Mouse (Mus musculus): Measurements from ENCODE around the gene Ube2cbp.

The Ube2cbp gene

GRCm38 (mm10) chr9:86315700-86316099, 149.1 kb downstream of the Ube2cbp start:
- no peak for DNase-seq

GRCm38 (mm10) chr9:86308616-86309015, 156.1 kb downstream of the Ube2cbp start:
- DNase-seq, result no peak

GRCm38 (mm10) chr9:86306556-86306955, 158.2 kb downstream of the Ube2cbp start:
- no peak for DNase-seq

GRCm38 (mm10) chr9:86301407-86301806, 163.3 kb downstream of the Ube2cbp start:
- no peak for DNase-seq

- no peak for DNase-seq
Measured at GRCm38 (mm10) chr9:86298596-86298995, 166.2 kb downstream of the Ube2cbp start.

GRCm38 (mm10) chr9:86298131-86298530, 166.6 kb downstream of the Ube2cbp start:
- no peak for DNase-seq

GRCm38 (mm10) chr9:86296683-86297638, 167.8 kb downstream of the Ube2cbp start:
- DNase-seq, result no peak

GRCm38 (mm10) chr9:86287570-86287954, 177.2 kb downstream of the Ube2cbp start:
- DNase-seq, result no peak

- no peak for DNase-seq
Measured at GRCm38 (mm10) chr9:86286830-86287569, 177.8 kb downstream of the Ube2cbp start.

- DNase-seq, result no peak
Measured at GRCm38 (mm10) chr9:86282555-86282954, 182.2 kb downstream of the Ube2cbp start.

GRCm38 (mm10) chr9:86281147-86281467, 183.6 kb downstream of the Ube2cbp start:
- no peak for DNase-seq

GRCm38 (mm10) chr9:86280461-86281146, 184.1 kb downstream of the Ube2cbp start:
- DNase-seq, result no peak

GRCm38 (mm10) chr9:86269541-86269940, 195.2 kb downstream of the Ube2cbp start:
- DNase-seq, result no peak

GRCm38 (mm10) chr9:86266658-86267057, 198.1 kb downstream of the Ube2cbp start:
- no peak for DNase-seq
